Comparison of ENCODE assay signal across 25 mouse cellular contexts in genomic region chr13:98919695-98920094, GRCm38 (mm10). TPM values are rescaled to one million over a fixed set of nuclear protein-coding genes. Genes with fewer than 3 reads are reported as not detected.
A peak's percentile ranks its signal among the peaks of the same experiment; 100 is the strongest.
DNase-seq lines count a peak whose midpoint lies in the region; ATAC-seq and TF ChIP-seq lines count a peak whose summit lies in the region.
"Had no signal": no experiment of that assay in that cellular context is flagged by ENCODE, and none has a peak within 500 bp of the region (broad histone marks: within the 10 kb centered on the region; RNA-seq: fewer than 3 reads in every experiment).

No protein-coding gene starts in this region.

- DNase-seq in gastrocnemius, adult 2 months: no peak
- DNase-seq in gastrocnemius, postnatal 25 days: no peak
- no peak for DNase-seq in layer of hippocampus, adult 2 months (ENCODE audit: low spot score in 2 of 2)
- DNase-seq in layer of hippocampus, postnatal 14 days (ENCODE audit: low spot score in 2 of 2): no peak
- DNase-seq: adrenal gland, postnatal 10 days; adrenal gland, postnatal 36 days; B cell, adult 2 months; cerebellum, adult 18-20 months; cerebellum, adult 9-10 months; cerebellum, postnatal 14 days; gastrocnemius, postnatal 10 days; heart, postnatal 14 days; heart, postnatal 4 days had no signal

- ATAC-seq in megakaryocyte, adult 5-6 weeks (ENCODE audit: poor library complexity, severe bottlenecking): no peak
- ATAC-seq: forebrain, embryonic 13.5 days; forebrain, embryonic 16.5 days; hindbrain, embryonic 16.5 days; intestine, embryonic 15.5 days; Patski had no signal

- H3K27me3 ChIP-seq in megakaryocyte, embryonic 14.5 days (replicated peaks): no peaks in the 10 kb centered on the region
- H3K27me3 ChIP-seq: CH12.LX; forebrain, embryonic 13.5 days; heart, embryonic 12.5 days; heart, embryonic 15.5 days; intestine, embryonic 15.5 days; Patski had no signal

- H3K4me1 ChIP-seq in megakaryocyte, embryonic 14.5 days: peaks cover 66% of the 10 kb centered on the region

- intact Hi-C loops in gastrocnemius, adult 2 months (cut with DNase I): loop anchor here (10.0 kb wide), 1 partner anchor 175 kb away; no protein-coding TSS in a partner anchor

- no peaks in the 10 kb centered on the region for H3K9me3 ChIP-seq in megakaryocyte, embryonic 14.5 days
- H3K9me3 ChIP-seq: G1E; heart, embryonic 12.5 days; heart, embryonic 15.5 days; intestine, embryonic 15.5 days had no signal

- no peak for TF ChIP-seq CTCF in gastrocnemius, adult 2 months (IDR thresholded peaks at IDR 0.05)
- no peak for TF ChIP-seq CTCF in layer of hippocampus, adult 2 months (conservative IDR thresholded peaks at IDR 0.05)

- peaks cover 44% of the 10 kb centered on the region for H3K36me3 ChIP-seq in megakaryocyte, embryonic 14.5 days (replicated peaks; ENCODE audit: low read length)

- H3K27ac ChIP-seq in gastrocnemius, adult 2 months: peak overlapping the region; percentile 58; the same call in 1 of the 2 replicates
- H3K27ac ChIP-seq in layer of hippocampus, adult 2 months: peak overlapping the region; percentile 41; the same call in 1 of the 2 replicates
- H3K27ac ChIP-seq: forebrain, embryonic 10.5 days; forebrain, embryonic 13.5 days; heart, embryonic 15.5 days; intestine, embryonic 15.5 days had no signal

- no peak overlapping the region for H3K4me3 ChIP-seq in gastrocnemius, adult 2 months
- no peak overlapping the region for H3K4me3 ChIP-seq in layer of hippocampus, adult 2 months
- peak overlapping the region; percentile 6 for H3K4me3 ChIP-seq in megakaryocyte, embryonic 14.5 days (replicated peaks)
- H3K4me3 ChIP-seq: forebrain, embryonic 10.5 days; forebrain, embryonic 13.5 days; heart, embryonic 12.5 days; heart, embryonic 15.5 days; intestine, embryonic 15.5 days had no signal

RNA-seq across cellular contexts. Expression of gene Tnpo1, which starts 6.5 kb away (rescaled TPM):
- 10 to 100 TPM; 32.2 to 39.3 TPM for total RNA-seq in gastrocnemius, adult 2 months (2021)
- 10 to 100 TPM; 33.5 to 33.8 TPM for total RNA-seq in gastrocnemius, postnatal 25 days (2021)
- total RNA-seq in layer of hippocampus, adult 2 months (2021): 10 to 100 TPM; 61.7 to 68.5 TPM
- total RNA-seq in layer of hippocampus, postnatal 14 days (2021): 10 to 100 TPM; 62.3 to 75.3 TPM
- polyA plus RNA-seq in megakaryocyte, embryonic 14.5 days (2012; ENCODE audit: insufficient read depth, low replicate concordance): 0.41 and 2.3 TPM in 2 replicates
- 81.2 and 94.3 TPM in 2 replicates for total RNA-seq in megakaryocyte, adult 5-6 weeks (2015)
- total RNA-seq in megakaryocyte, adult 5-6 weeks (2017): 87.9 and 89.8 TPM in 2 replicates
